Mouse (Mus musculus) Muller cell, postnatal 12 days (primary cell): ENCODE data around the gene Ncoa5.

Experiments
- DNase-seq: peaks from one replicate; pipeline ENCODE4 v3.0.0-alpha.2; 2015; ENCODE audit errors: inconsistent ontology term

Gene Ncoa5

GRCm38 (mm10) chr2:165034131-165035057 is at the start of gene Ncoa5:
TSS of gene Ncoa5 (minus strand) at chr2:165034867.
- peak; percentile 98 for DNase-seq

- no peak for DNase-seq
Measured at GRCm38 (mm10) chr2:165081257-165081656, 46.6 kb upstream of the Ncoa5 start.

GRCm38 (mm10) chr2:165080657-165081056 is 46.0 kb upstream of the Ncoa5 start:
- no peak for DNase-seq

GRCm38 (mm10) chr2:165078605-165079004 is 43.9 kb upstream of the Ncoa5 start:
- DNase-seq, result peak; percentile 32

- DNase-seq, result no peak
Measured at GRCm38 (mm10) chr2:165078045-165078444, 43.4 kb upstream of the Ncoa5 start.

GRCm38 (mm10) chr2:165077055-165077454 is 42.4 kb upstream of the Ncoa5 start:
- DNase-seq, result peak; percentile 84

GRCm38 (mm10) chr2:165074937-165075336 is 40.3 kb upstream of the Ncoa5 start:
- DNase-seq, result peak; percentile 68

DNA sequence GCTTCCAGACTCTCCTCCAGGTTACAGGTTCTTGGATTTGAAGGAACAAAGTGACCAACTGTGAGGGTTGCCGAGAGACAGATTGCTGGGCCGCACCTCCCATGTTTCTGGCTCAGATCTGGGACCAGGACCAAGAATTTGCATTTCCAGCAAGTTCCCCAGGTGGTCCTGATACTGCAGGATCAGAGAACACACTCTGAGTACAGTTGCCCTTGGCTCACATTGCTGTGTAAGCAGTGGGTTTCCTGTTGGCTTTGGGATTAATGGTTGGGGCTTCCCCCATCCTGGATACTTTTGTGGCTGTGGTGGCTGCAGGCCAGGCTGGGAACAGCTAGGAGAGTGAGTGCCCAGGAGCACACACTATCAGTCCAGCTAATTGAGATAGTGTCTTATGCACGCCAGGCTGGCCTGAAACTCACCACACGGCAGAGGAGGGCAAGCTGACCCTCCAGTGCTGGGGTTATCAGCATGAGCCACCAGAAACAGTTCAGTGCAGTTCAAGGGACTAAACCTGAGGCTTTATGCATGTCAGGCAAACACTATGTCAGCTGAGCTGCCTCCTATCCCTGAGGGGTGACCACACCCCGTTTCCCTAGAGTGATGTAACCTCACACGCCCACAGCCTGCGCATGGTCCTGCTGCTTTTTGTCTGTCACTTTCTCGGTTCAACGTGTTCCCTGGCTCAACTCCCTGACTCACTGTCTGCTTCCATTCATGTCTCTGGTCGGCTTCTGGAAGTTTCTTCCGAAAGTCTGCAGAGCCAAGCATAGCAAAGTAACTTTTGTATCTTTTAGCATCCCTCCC is 39.6 kb upstream of the Ncoa5 start:
- peak; percentile 52 for DNase-seq

DNA sequence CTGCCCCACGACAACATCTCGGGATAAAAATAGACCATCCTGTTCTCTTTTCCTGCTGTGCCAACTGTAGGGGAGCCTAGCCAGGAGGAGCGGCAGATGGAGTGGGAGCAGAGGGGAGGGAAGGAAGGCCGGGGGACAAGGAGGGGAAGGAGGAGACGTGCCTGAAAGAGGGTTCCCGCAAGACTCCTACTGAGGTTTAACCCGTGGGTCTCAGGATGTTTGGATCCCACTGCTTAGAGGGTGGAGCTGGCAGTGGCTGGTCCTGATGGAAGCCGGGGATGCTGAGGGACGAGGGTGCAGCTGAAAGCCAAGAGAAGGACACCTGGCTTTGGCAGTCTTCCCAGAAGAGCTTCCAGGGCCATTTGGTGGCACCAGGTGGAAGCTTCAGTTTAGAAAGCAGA is 38.7 kb upstream of the Ncoa5 start:
- DNase-seq, result no peak

- peak; percentile 55 for DNase-seq
Measured at GRCm38 (mm10) chr2:165070096-165070816, 35.6 kb upstream of the Ncoa5 start.

- no peak for DNase-seq
Measured at GRCm38 (mm10) chr2:165068806-165069205, 34.1 kb upstream of the Ncoa5 start.

GRCm38 (mm10) chr2:165064489-165064888 is 29.8 kb upstream of the Ncoa5 start:
- DNase-seq, result no peak

- DNase-seq, result no peak
Measured at GRCm38 (mm10) chr2:165061638-165062433, 27.2 kb upstream of the Ncoa5 start.

DNA sequence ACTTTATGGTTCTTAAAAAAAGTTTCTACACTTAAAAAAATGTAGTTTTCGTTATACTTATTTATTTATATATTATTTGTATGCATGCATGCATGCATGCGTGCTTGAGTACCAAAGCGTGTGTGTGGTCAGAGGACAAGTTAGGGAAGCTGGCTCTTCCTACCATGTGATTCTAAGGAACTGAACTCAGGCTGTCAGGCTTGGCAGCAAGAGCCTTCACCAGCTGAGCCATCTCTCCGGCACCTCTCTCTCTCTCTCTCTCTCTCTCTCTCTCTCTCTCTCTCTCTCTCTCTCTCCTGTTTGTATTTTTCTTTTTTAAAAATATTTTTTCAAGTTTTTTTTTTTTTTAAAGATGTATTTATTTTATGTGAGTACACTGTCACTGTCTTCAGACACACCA is 25.3 kb upstream of the Ncoa5 start:
- DNase-seq, result no peak

GRCm38 (mm10) chr2:165056377-165057085 is 21.9 kb upstream of the Ncoa5 start:
- no peak for DNase-seq

GRCm38 (mm10) chr2:165055905-165056304 is 21.2 kb upstream of the Ncoa5 start:
- DNase-seq, result no peak

DNA sequence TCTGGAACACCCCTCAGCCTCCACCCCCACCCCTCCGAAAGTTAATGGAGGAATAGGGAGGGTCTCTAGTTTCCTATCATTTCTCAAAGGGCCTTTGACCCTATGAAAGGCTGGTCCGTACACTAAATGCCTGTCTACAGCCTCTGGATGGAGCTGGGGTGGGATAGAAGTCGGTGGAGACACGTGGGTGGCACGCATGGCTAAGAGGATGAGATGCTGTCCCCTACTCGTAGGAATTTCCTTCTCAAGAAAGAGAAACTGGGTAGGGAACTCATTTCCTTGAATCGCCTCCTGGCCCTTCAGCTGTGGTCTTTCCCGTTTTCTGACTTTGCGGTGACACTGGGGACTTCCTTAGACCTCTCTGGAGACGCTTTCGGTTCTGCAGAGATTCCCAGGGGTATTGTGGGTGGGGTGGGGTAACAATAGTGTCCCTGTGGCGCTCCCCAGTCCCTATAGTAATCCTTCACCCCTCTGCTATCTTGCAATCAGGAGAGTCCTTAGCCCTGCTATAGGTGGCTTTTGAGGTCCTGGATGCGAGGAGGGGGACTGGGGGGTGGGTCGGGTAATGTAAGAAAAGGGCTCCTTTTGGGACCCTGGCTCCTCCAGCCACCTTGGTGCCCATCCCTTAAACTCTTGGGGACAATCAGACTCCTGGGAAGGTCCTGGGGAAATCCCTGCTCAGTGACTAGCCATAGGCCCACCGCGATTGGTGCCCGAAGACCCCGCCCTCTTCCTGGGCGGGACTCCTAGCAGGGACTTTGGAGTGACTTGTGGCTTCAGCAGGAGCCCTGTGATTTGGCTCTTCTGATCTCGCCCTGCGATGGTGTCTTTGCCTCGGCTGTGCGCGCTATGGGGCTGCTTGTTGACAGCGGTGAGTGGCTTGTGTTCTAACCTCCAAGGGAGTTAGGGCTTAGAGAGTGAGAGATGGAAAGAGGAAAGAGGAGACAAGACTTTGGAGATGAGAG is 20.5 kb upstream of the Ncoa5 start, which contains the start of gene Cd40:
Gene Cd40 (plus strand): TSS at position 740 of the 965 bp plus-strand sequence.
- DNase-seq, result peak; percentile 80

DNA sequence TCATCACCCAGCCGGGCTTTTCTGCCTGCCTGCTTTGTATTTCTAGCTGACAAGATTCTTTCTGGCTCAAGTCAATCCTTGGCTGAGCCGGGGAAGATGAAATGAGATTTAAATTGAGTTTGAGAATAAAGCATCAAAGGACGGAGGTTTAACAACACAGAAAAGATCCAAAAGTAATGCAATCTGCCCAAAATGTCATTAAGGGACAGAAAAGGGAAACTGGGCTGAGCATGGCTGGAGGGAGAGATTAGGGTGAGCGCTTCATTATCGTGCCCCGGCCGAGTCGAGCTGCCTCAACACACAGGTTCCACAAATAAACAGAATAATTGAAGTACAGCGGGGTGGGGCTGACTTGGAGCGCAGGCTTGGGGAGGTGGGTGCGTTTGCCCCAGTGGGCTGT is 16.9 kb upstream of the Ncoa5 start:
- DNase-seq, result no peak
